Mouse (Mus musculus) heart, postnatal 0 days (tissue): ENCODE measurements around the gene Rbm34. TPM values are rescaled to one million over a fixed set of nuclear protein-coding genes. Genes with fewer than 3 reads are reported as not detected.

Experiments
- ATAC-seq: fragments of 200-750 bp; cut with Nextera tagmentation; 2 replicates; pipeline ENCODE4 v1.8.0; 2017; ENCODE audit warnings: low read depth, moderate number of reproducible peaks, moderate library complexity; ENCODE audit not compliant: insufficient read depth
- DNase-seq: peaks from one replicate; pipeline ENCODE4 v3.0.0-alpha.2; 2016; ENCODE audit warnings: low spot score
- H3K27ac ChIP-seq: fragments of 300-500 bp; sonication (generic); 2 replicates; pipeline ENCODE4 v1.5.1; 2014; ENCODE audit warnings: low read depth, mild to moderate bottlenecking
- H3K27me3 ChIP-seq: fragments of 300-500 bp; sonication (generic); 2 replicates; pipeline ENCODE4 v1.6.1; 2014; ENCODE audit warnings: low read length, mixed read lengths; ENCODE audit not compliant: control insufficient read depth, insufficient read depth
- H3K36me3 ChIP-seq: fragments of 300-500 bp; sonication (generic); replicated peaks from 2 replicates; pipeline ENCODE4 v1.6.1; 2014; ENCODE audit warnings: low read length, mixed read lengths; ENCODE audit not compliant: control insufficient read depth, insufficient read depth
- H3K4me1 ChIP-seq: fragments of 300-500 bp; sonication (generic); 2 replicates; pipeline ENCODE4 v1.6.1; 2014; ENCODE audit warnings: antibody characterized with exemption; ENCODE audit not compliant: control insufficient read depth, insufficient read depth
- H3K4me2 ChIP-seq: fragments of 300-500 bp; sonication (generic); 2 replicates; pipeline ENCODE4 v1.6.1; 2014; ENCODE audit warnings: low read depth, mild to moderate bottlenecking, low read length, moderate library complexity
- H3K4me3 ChIP-seq: fragments of 300-500 bp; sonication (generic); 2 replicates; pipeline ENCODE4 v1.5.1; 2014; ENCODE audit warnings: low read depth, low read length
- H3K9ac ChIP-seq: fragments of 300-500 bp; sonication (generic); replicated peaks from 2 replicates; pipeline ENCODE4 v1.6.1; 2014; ENCODE audit warnings: low read depth, low read length, mixed read lengths
- H3K9me3 ChIP-seq: fragments of 300-500 bp; sonication (generic); replicated peaks from 2 replicates; pipeline ENCODE4 v1.6.1; 2016; ENCODE audit warnings: low read length; ENCODE audit not compliant: control insufficient read depth
- CTCF ChIP-seq: IDR thresholded peaks from 2 replicates; pipeline ENCODE4 v1.5.1; 2016; ENCODE audit warnings: antibody characterized with exemption, control low read depth, low read depth
- EP300 ChIP-seq: IDR thresholded peaks from 2 replicates; pipeline ENCODE4 v1.6.1; 2016; ENCODE audit warnings: antibody characterized with exemption, low read depth
- WGBS: fragments of 180-500 bp; shearing (Covaris S2); extraction: QIAGEN DNeasy Blood & Tissue Kit; methylation state at CpG from one replicate; pipeline ENCODE4 v1.1.7; 2014; 5-methylcytosine and 5-hydroxymethylcytosine counted together
- polyA plus RNA-seq: library from polyadenylated mRNA; unstranded; fragments of >200 nt; fragmentation: Nextera tagmentation; extraction: Ambion mirVana; gene quantifications from 2 replicates; pipeline ENCODE4 v1.2.1, GENCODE M21; 2015
- total RNA-seq: library from RNA; depleted of rRNA; stranded (reverse); fragments of >200 nt; gene quantifications from 2 replicates; pipeline ENCODE4 v1.2.3, GENCODE M21; 2014; ENCODE audit warnings: low replicate concordance

Gene Rbm34
- total and polyA plus RNA-seq, 2 experiments from 2014 or later: 1.3 to 8.8 TPM

DNA sequence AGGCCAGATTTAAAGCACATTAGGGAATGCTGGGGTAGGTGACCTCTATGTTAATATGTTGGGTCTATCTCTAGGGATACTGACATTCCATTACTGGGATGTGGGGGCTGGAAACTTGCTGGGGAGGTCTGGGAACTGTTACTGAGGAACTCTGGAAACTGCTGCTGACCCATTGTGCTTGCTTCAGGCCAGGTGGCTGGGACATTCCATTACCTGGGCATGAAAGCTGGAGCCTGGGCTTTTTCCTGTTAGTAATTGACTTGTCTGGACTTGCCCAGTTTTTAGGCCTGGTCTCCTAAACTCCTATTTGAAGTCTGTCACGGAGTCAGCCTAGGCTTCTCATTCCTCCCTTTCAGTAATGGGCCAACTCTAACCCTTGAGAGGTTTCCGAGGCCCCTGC is 1.2 kb upstream of the Rbm34 start:
- Histone ChIP-seq H3K9ac (no peak overlapping the region), H3K27me3 (no peaks in the 10 kb centered on the region), H3K36me3 (peaks cover 19% of the 10 kb centered on the region), H3K4me1 (peaks cover 9% of the 10 kb centered on the region), H3K4me3 (no peak overlapping the region), H3K9me3 (no peaks in the 10 kb centered on the region), H3K4me2 (no peak overlapping the region), H3K27ac (no peak overlapping the region)
- no peak for DNase-seq
- TF ChIP-seq EP300: no peak
- no peak for ATAC-seq
- 82% methylated on average over 2 of the region's 2 CpGs for WGBS

GRCm38 (mm10) chr8:126971314-126971664 is 418 bp upstream of the Rbm34 start:
- Histone ChIP-seq H3K9ac (peak overlapping the region; percentile 45), H3K27ac (peak overlapping the region; percentile 41; the same call in 1 of the 2 replicates), H3K27me3 (no peaks in the 10 kb centered on the region), H3K4me3 (peak overlapping the region; percentile 84), H3K4me2 (peak overlapping the region; percentile 73), H3K36me3 (peaks cover 27% of the 10 kb centered on the region), H3K4me1 (peaks cover 9% of the 10 kb centered on the region), H3K9me3 (no peaks in the 10 kb centered on the region)
- TF ChIP-seq EP300 (no peak), CTCF (no peak; the same call in 1 of the 2 replicates)
- DNase-seq: no peak
- ATAC-seq: peak; percentile 3; the same call in 1 of the 2 replicates
- WGBS: 8% methylated on average over 13 of the region's 13 CpGs

DNA sequence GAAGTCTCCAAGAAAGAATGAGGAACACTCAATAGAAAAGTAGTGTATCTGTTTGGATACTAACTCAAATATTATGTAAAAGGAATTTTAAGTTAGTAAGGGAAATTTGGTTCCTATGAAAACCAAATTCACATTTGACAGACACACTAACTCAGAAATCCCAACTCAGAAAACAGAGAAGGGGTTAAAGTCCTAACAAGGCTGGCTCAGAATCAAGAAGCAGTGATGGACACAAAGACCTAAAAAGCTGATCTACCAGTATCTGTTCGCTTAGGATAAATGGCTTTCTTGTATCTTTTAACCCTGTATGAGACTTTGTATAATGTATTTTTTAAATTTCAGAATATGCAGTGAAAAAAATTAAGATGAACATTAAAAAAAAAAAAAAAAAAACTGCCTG is 1.3 kb downstream of the Rbm34 start:
- H3K27ac ChIP-seq: no peak overlapping the region
- WGBS: 72% methylated on average over 1 of the region's 1 CpGs
- no peak overlapping the region for H3K4me3 ChIP-seq
- no peaks in the 10 kb centered on the region for H3K9me3 ChIP-seq
- ATAC-seq (no peak), DNase-seq (no peak)
- peaks cover 44% of the 10 kb centered on the region for H3K36me3 ChIP-seq
- no peak for TF ChIP-seq CTCF
- TF ChIP-seq EP300: no peak
- no peak overlapping the region for H3K4me2 ChIP-seq
- peaks cover 9% of the 10 kb centered on the region for H3K4me1 ChIP-seq
- H3K27me3 ChIP-seq: no peaks in the 10 kb centered on the region
- no peak overlapping the region for H3K9ac ChIP-seq

- peaks cover 48% of the 10 kb centered on the region for H3K36me3 ChIP-seq
- H3K27me3 ChIP-seq: no peaks in the 10 kb centered on the region
- no peak for TF ChIP-seq CTCF
- TF ChIP-seq EP300: no peak
- H3K4me2 ChIP-seq: no peak overlapping the region
- DNase-seq: no peak
- no peak overlapping the region for H3K4me3 ChIP-seq
- ATAC-seq: no peak
- H3K9ac ChIP-seq: no peak overlapping the region
- no peak overlapping the region for H3K27ac ChIP-seq
- WGBS: 93% methylated on average over 6 of the region's 6 CpGs
- H3K4me1 ChIP-seq: peaks cover 9% of the 10 kb centered on the region
- H3K9me3 ChIP-seq: no peaks in the 10 kb centered on the region
These were observed 2.8 kb downstream of the Rbm34 start for GRCm38 (mm10) chr8:126968107-126968506.

DNA sequence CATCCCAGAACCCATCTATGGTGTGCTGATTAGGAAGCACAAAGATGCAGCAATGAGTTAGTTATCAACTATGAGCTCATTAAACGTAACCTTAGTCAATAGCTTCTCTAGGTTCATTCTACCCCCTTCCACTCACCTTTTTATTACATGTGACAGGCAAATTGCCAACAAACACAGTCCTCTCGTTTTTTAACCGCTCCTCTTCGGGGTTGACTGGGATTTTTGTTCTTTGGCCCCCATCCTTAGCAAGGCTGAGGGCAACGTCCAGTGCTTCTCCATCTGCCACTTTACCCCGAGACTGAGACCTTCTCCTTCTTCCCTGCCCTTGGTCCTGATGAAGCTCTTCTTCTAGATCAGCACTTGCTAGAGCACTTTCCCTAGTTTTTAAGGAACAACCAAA is 5.6 kb downstream of the Rbm34 start:
- Histone ChIP-seq H3K4me1 (peaks cover 4% of the 10 kb centered on the region), H3K27ac (no peak overlapping the region), H3K4me3 (no peak overlapping the region), H3K27me3 (no peaks in the 10 kb centered on the region), H3K36me3 (peaks cover 64% of the 10 kb centered on the region), H3K4me2 (no peak overlapping the region), H3K9me3 (no peaks in the 10 kb centered on the region), H3K9ac (no peak overlapping the region)
- DNase-seq (no peak), ATAC-seq (no peak)
- TF ChIP-seq EP300: no peak
- TF ChIP-seq CTCF: no peak
- WGBS: 75% methylated on average over 6 of the region's 6 CpGs

GRCm38 (mm10) chr8:126962871-126963270 is 8.0 kb downstream of the Rbm34 start:
- 94% methylated on average over 1 of the region's 1 CpGs for WGBS
- peaks cover 72% of the 10 kb centered on the region for H3K36me3 ChIP-seq
- H3K4me2 ChIP-seq: no peak overlapping the region
- no peaks in the 10 kb centered on the region for H3K9me3 ChIP-seq
- ATAC-seq (no peak), DNase-seq (no peak)
- TF ChIP-seq EP300: no peak
- no peak for TF ChIP-seq CTCF
- no peaks in the 10 kb centered on the region for H3K27me3 ChIP-seq
- H3K9ac ChIP-seq: no peak overlapping the region
- no peak overlapping the region for H3K27ac ChIP-seq
- no peaks in the 10 kb centered on the region for H3K4me1 ChIP-seq
- no peak overlapping the region for H3K4me3 ChIP-seq
